Mouse (Mus musculus) liver, embryonic 14.5 days (tissue): ENCODE results near the gene Hsd17b2. TPM values are rescaled to one million over a fixed set of nuclear protein-coding genes. Genes with fewer than 3 reads are reported as not detected.

Experiments
- ATAC-seq: fragments of 200-750 bp; cut with Nextera tagmentation; 2 replicates; pipeline ENCODE4 v1.8.0; 2017; ENCODE audit warnings: moderate number of reproducible peaks, mild to moderate bottlenecking, moderate library complexity; ENCODE audit not compliant: insufficient read depth
- DNase-seq, 3 experiments: peaks; one replicate each; pipeline ENCODE4 v3.0.0-alpha.2; 2012 to 2013; ENCODE audit warnings: low read depth in 3 of 3, low spot score in 3 of 3
- H3K27ac ChIP-seq: fragments of 300-500 bp; sonication (generic); 2 replicates; pipeline ENCODE4 v1.5.1; 2014; ENCODE audit warnings: moderate library complexity, mild to moderate bottlenecking, control low read depth, inconsistent platforms
- H3K27me3 ChIP-seq: fragments of 300-500 bp; sonication (generic); 2 replicates; pipeline ENCODE4 v1.6.1; 2014; ENCODE audit warnings: mild to moderate bottlenecking, low read length, moderate library complexity; ENCODE audit not compliant: control insufficient read depth, insufficient read depth
- H3K36me3 ChIP-seq: fragments of 300-500 bp; sonication (generic); replicated peaks from 2 replicates; pipeline ENCODE4 v1.6.1; 2014; ENCODE audit warnings: low read depth; ENCODE audit not compliant: control insufficient read depth, insufficient read depth
- H3K4me1 ChIP-seq, 2 experiments: fragments of 200-500 bp in 1 of 2; fragments of 300-500 bp in 1 of 2; sonication (generic) in 1 of 2; replicated peaks; 2 replicates each; pipeline ENCODE4 v1.6.1; 2012 to 2014; ENCODE audit warnings: antibody characterized with exemption in 1 of 2, inconsistent platforms in 1 of 2, low read length in 1 of 2; ENCODE audit not compliant: control insufficient read depth in 2 of 2, insufficient read depth in 2 of 2
- H3K4me2 ChIP-seq: fragments of 300-500 bp; sonication (generic); 2 replicates; pipeline ENCODE4 v1.6.1; 2014; ENCODE audit warnings: low read depth, mild to moderate bottlenecking, control low read depth, moderate library complexity
- H3K4me3 ChIP-seq, 2 experiments: fragments of 200-500 bp in 1 of 2; fragments of 300-500 bp in 1 of 2; sonication (generic) in 1 of 2; 2 replicates each; pipeline ENCODE4 v1.5.1; 2012 to 2014; ENCODE audit warnings: low read depth in 2 of 2, low read length in 2 of 2, mild to moderate bottlenecking in 2 of 2, control low read depth in 1 of 2, inconsistent platforms in 1 of 2, moderate library complexity in 1 of 2; ENCODE audit not compliant: insufficient read depth in 1 of 2
- H3K9ac ChIP-seq: fragments of 300-500 bp; sonication (generic); replicated peaks from 2 replicates; pipeline ENCODE4 v1.6.1; 2014; ENCODE audit warnings: mild to moderate bottlenecking, control low read depth, moderate library complexity
- H3K9me3 ChIP-seq: fragments of 300-500 bp; sonication (generic); 2 replicates; pipeline ENCODE4 v1.6.1; 2016; ENCODE audit warnings: low read length, mixed read lengths; ENCODE audit not compliant: control insufficient read depth
- CTCF ChIP-seq: IDR thresholded peaks from 2 replicates; pipeline ENCODE4 v1.5.1; 2016; ENCODE audit warnings: antibody characterized with exemption, low read depth, control low read depth
- EP300 ChIP-seq: IDR thresholded peaks from 2 replicates; pipeline ENCODE4 v1.6.1; 2016; ENCODE audit warnings: antibody characterized with exemption, low read depth
- WGBS: fragments of 180-500 bp; shearing (Covaris S2); extraction: QIAGEN DNeasy Blood & Tissue Kit; methylation state at CpG from one replicate; pipeline ENCODE4 v1.1.7; 2014; ENCODE audit not compliant: insufficient replicate concordance; 5-methylcytosine and 5-hydroxymethylcytosine counted together
- polyA plus RNA-seq, 2 experiments: library from polyadenylated mRNA; depleted of rRNA in 1 of 2; stranded (reverse) in 1 of 2; unstranded in 1 of 2; fragments of >200 nt; fragmentation: Nextera tagmentation in 1 of 2; extraction: Ambion mirVana in 1 of 2; gene quantifications; 2 replicates each; pipeline versions ENCODE4 v1.2.1 to v1.2.3; 2012 to 2014

The Hsd17b2 gene
- polyA plus RNA-seq, 2 experiments: 32.7 to 65.1 TPM

DNA sequence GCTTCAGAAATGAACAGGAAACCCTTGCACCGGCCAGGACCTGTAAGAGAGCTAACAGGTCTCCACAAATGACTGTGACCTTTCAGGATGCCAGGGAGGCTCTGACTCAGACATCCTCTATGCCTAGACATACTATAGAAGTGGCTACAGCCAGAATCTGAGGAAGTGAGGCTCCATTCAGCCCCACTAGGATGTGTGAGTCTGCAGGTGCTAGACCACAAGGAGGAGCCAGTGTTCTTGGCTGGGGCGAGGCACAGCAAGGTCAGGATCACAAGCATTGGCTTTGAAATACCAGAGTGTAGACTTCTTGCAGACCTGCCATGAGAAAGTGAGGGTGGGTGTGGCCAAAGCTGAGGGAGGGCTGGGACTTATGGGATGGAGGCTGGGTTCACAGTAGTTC is 70.9 kb downstream of the Hsd17b2 start:
- no peaks in the 10 kb centered on the region for H3K27me3 ChIP-seq
- H3K4me1 ChIP-seq: peaks cover 12 to 28% of the 10 kb centered on the region in 2 experiments
- no peak overlapping the region for H3K4me2 ChIP-seq
- no peak overlapping the region for H3K4me3 ChIP-seq
- no peak overlapping the region for H3K27ac ChIP-seq
- no peak overlapping the region for H3K9ac ChIP-seq
- WGBS: 18% methylated on average over 2 of the region's 2 CpGs
- no peak for DNase-seq
- no peaks in the 10 kb centered on the region for H3K36me3 ChIP-seq
- no peaks in the 10 kb centered on the region for H3K9me3 ChIP-seq
- no peak for ATAC-seq
- TF ChIP-seq CTCF: peak; percentile 48; the same call in 1 of the 2 replicates
- no peak for TF ChIP-seq EP300

GRCm38 (mm10) chr8:117775626-117776025 is 73.9 kb downstream of the Hsd17b2 start:
- 0 out of 2 replicates have a peak overlapping the region, but pooled peaks have one; percentile 11 for H3K4me2 ChIP-seq
- DNase-seq: no peak
- peaks cover 12 to 19% of the 10 kb centered on the region in 2 experiments for H3K4me1 ChIP-seq
- no peak overlapping the region for H3K9ac ChIP-seq
- H3K4me3 ChIP-seq: no peak overlapping the region
- H3K27ac ChIP-seq: no peak overlapping the region
- WGBS: 36% methylated on average over 10 of the region's 10 CpGs
- ATAC-seq: no peak
- no peaks in the 10 kb centered on the region for H3K27me3 ChIP-seq
- no peaks in the 10 kb centered on the region for H3K9me3 ChIP-seq
- TF ChIP-seq CTCF: no peak
- TF ChIP-seq EP300: no peak
- no peaks in the 10 kb centered on the region for H3K36me3 ChIP-seq

DNA sequence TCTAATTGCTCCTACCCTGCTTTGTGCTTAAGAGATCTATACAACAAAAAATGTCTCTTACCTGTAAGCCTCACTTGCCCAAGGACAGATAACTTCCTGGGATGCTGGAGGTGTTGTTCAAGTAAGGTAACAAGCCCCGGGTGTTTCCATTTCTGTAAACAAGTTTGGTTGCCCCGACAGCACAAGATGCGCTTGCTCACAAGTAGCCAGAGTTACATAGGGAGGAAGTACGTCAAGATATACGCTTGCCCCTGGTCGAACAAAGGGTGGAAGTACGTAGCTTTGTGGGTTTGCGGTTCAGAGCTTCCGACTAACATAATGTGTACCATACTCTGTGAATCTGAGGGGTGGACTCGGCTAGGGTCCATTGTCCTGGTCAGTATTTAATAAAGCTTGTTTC is 74.4 kb downstream of the Hsd17b2 start:
- Histone ChIP-seq H3K9me3 (no peaks in the 10 kb centered on the region), H3K36me3 (no peaks in the 10 kb centered on the region), H3K4me1 (peaks cover 9 to 16% of the 10 kb centered on the region in 2 experiments), H3K4me3 (no peak overlapping the region), H3K27ac (no peak overlapping the region), H3K27me3 (no peaks in the 10 kb centered on the region), H3K4me2 (0 out of 2 replicates have a peak overlapping the region, but pooled peaks have one; percentile 11), H3K9ac (no peak overlapping the region)
- TF ChIP-seq CTCF: no peak
- no peak for TF ChIP-seq EP300
- ATAC-seq (no peak), DNase-seq (no peak)
- WGBS: 51% methylated on average over 10 of the region's 10 CpGs

DNA sequence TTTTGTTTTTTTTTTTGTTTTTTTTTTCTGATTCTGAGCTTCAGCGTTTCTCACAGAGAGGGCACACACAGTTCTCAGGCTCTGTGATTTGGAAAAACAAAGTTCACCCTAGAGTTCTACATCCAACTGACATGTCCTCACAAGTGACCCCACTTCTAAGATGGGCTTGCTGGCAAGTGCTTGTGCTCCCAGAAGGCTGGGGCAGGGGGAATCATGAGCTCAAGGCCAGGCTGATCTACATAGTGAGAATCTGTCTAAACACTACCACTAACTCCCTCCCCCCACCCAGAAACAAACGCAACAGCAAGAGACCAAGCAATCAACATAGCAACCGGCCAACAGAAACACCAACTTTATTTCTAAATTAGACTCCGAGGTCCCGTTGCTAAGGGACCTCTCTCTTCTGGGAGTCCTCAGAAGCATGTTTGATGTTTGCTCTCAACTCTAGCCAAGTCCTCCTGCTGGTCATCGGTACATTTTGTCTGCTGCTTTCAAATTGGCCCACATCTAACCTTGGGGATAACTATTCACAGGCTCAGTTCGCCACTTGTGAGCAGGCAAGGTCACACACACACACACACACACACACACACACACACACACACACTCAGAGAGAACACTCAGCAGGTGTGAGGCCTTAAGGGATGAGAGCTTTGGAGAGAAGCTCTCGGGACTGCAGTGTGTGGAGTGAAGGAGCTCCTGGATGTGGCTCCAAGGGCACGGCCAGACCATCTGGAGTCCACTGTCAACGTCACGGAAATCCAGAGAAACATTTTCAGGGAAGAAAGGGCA is 77.0 kb downstream of the Hsd17b2 start:
- H3K9me3 ChIP-seq: no peaks in the 10 kb centered on the region
- H3K4me2 ChIP-seq: no peak overlapping the region
- ATAC-seq (no peak), DNase-seq (no peak)
- no peak for TF ChIP-seq EP300
- TF ChIP-seq CTCF: no peak
- H3K27me3 ChIP-seq: no peaks in the 10 kb centered on the region
- H3K4me3 ChIP-seq: no peak overlapping the region
- no peak overlapping the region for H3K27ac ChIP-seq
- H3K9ac ChIP-seq: no peak overlapping the region
- H3K4me1 ChIP-seq: no peaks in the 10 kb centered on the region
- WGBS: 64% methylated on average over 11 of the region's 11 CpGs
- no peaks in the 10 kb centered on the region for H3K36me3 ChIP-seq

- TF ChIP-seq EP300: no peak
- TF ChIP-seq CTCF: no peak
- no peaks in the 10 kb centered on the region for H3K36me3 ChIP-seq
- H3K4me1 ChIP-seq: no peaks in the 10 kb centered on the region
- no peak overlapping the region for H3K4me2 ChIP-seq
- no peak overlapping the region for H3K27ac ChIP-seq
- no peak overlapping the region for H3K9ac ChIP-seq
- 73% methylated on average over 6 of the region's 6 CpGs for WGBS
- no peaks in the 10 kb centered on the region for H3K9me3 ChIP-seq
- DNase-seq (no peak), ATAC-seq (no peak)
- H3K4me3 ChIP-seq: no peak overlapping the region
- H3K27me3 ChIP-seq: no peaks in the 10 kb centered on the region
Measured at GRCm38 (mm10) chr8:117779344-117779743, 77.6 kb downstream of the Hsd17b2 start.
